Mouse (Mus musculus) CH12.LX (cell line): ENCODE measurements around the gene H2-T3.

Source experiments
- BHLHE40 ChIP-seq: IDR thresholded peaks from 2 replicates; pipeline ENCODE4 v1.6.1; 2011; ENCODE audit warnings: mild to moderate bottlenecking, low read depth, low read length, improper control_type of control experiment
- CTCF ChIP-seq, 2 experiments: IDR thresholded peaks in 1 of 2; conservative IDR thresholded peaks in 1 of 2; 2 replicates each; pipeline ENCODE4 v1.5.1; 2011 to 2012; ENCODE audit warnings: low read depth in 2 of 2, low read length in 2 of 2, improper control_type of control experiment in 1 of 2, inconsistent platforms in 1 of 2, mild to moderate bottlenecking in 1 of 2, moderate library complexity in 1 of 2
- EP300 ChIP-seq: IDR thresholded peaks from 2 replicates; pipeline ENCODE4 v1.6.1; 2011; ENCODE audit warnings: low read length, improper control_type of control experiment
- KAT2A ChIP-seq: IDR thresholded peaks from 2 replicates; pipeline ENCODE4 v1.6.1; 2012; ENCODE audit warnings: low read length, improper control_type of control experiment, inconsistent platforms; ENCODE audit not compliant: insufficient replicate concordance
- MAFK ChIP-seq: IDR thresholded peaks from 2 replicates; pipeline ENCODE4 v1.6.1; 2011; ENCODE audit warnings: low read length, improper control_type of control experiment; ENCODE audit not compliant: insufficient replicate concordance
- MXI1 ChIP-seq: IDR thresholded peaks from 2 replicates; pipeline ENCODE4 v1.6.1; 2011; ENCODE audit warnings: mild to moderate bottlenecking, low read depth, low read length, improper control_type of control experiment
- POLR2A ChIP-seq: IDR thresholded peaks from 2 replicates; pipeline ENCODE4 v1.6.1; 2011; ENCODE audit warnings: low read depth, mild to moderate bottlenecking, improper control_type of control experiment, low read length
- POLR2AphosphoS2 ChIP-seq: IDR thresholded peaks from 2 replicates; pipeline ENCODE4 v1.6.1; 2011; ENCODE audit warnings: low read depth, low read length, improper control_type of control experiment
- SMC3 ChIP-seq: IDR thresholded peaks from 2 replicates; pipeline ENCODE4 v1.6.1; 2011; ENCODE audit warnings: low read depth, low read length, improper control_type of control experiment
- UBTF ChIP-seq: IDR thresholded peaks from 2 replicates; pipeline ENCODE4 v1.6.1; 2012; ENCODE audit warnings: low read depth, mild to moderate bottlenecking, inconsistent platforms, low read length, improper control_type of control experiment, moderate library complexity

GRCm38 (mm10) chr17:36215586-36215985 lies 25.5 kb upstream of the H2-T3 start:
- TF ChIP-seq POLR2A (no peak), CTCF (conservative IDR thresholded peaks at IDR 0.05 in 1 of 2, IDR thresholded peaks at IDR 0.05 in 1 of 2; ENCODE audit: low read depth in 2 of 2, low read length in 2 of 2) (no peak), MAFK (no peak), POLR2AphosphoS2 (no peak), EP300 (no peak), BHLHE40 (no peak), KAT2A (no peak), MXI1 (no peak), UBTF (no peak), SMC3 (no peak)
